Mouse (Mus musculus): ENCODE data around the gene Wfdc8.

GRCm38 (mm10) chr2:164560106-164560505 is 53.3 kb downstream of the Wfdc8 start:
- TF ChIP-seq CTCF (IDR thresholded peaks at IDR 0.05; ENCODE audit: control insufficient read depth, insufficient read depth, insufficient read length) (no peak), USF1 (IDR thresholded peaks at IDR 0.05; ENCODE audit: low read depth) (no peak), MAX (IDR thresholded peaks at IDR 0.05) (no peak), MYOD1 (IDR thresholded peaks at IDR 0.05; ENCODE audit: control insufficient read depth, insufficient read length, low read depth) (no peak), FOSL1 (IDR thresholded peaks at IDR 0.05; ENCODE audit: insufficient read depth, low read length, poor library complexity, severe bottlenecking) (no peak), MYOG (IDR thresholded peaks at IDR 0.05; ENCODE audit: control insufficient read depth, extremely low read depth, insufficient read length) (no peak), CEBPB (IDR thresholded peaks at IDR 0.05; ENCODE audit: low read depth) (no peak)

All from C2C12 (cell line).